ENCODE assay signal across 18 mouse cellular contexts in genomic region chr8:125471374-125471773, GRCm38 (mm10).
"Had no signal": no experiment of that assay in that cellular context is flagged by ENCODE, and none has a peak within 500 bp of the region (broad histone marks: within the 10 kb centered on the region; RNA-seq: fewer than 3 reads in every experiment).

No protein-coding gene starts in this region.

- H3K4me2 ChIP-seq: limb, embryonic 12.5 days; limb, embryonic 15.5 days; liver, embryonic 13.5 days; midbrain, embryonic 11.5 days; neural tube, embryonic 12.5 days; neural tube, embryonic 15.5 days had no signal

- DNase-seq: left cerebral cortex, postnatal 4 days; liver, embryonic 13.5 days; lung, adult 2 months; lung, postnatal 14 days; lung, postnatal 4 days; midbrain, embryonic 14.5 days; right cerebral cortex, adult 18-20 months; right cerebral cortex, postnatal 14 days; right cerebral cortex, postnatal 4 days; thymus, adult 2 months; thymus, postnatal 14 days; thymus, postnatal 4 days had no signal

- H3K27ac ChIP-seq: limb, embryonic 12.5 days; limb, embryonic 15.5 days; liver, embryonic 13.5 days; neural tube, embryonic 12.5 days; neural tube, embryonic 15.5 days; stomach, postnatal 0 days had no signal

- H3K4me1 ChIP-seq: limb, embryonic 12.5 days; liver, embryonic 13.5 days; neural tube, embryonic 12.5 days had no signal

- H3K4me3 ChIP-seq: limb, embryonic 12.5 days; limb, embryonic 15.5 days; liver, embryonic 13.5 days; neural tube, embryonic 12.5 days; neural tube, embryonic 15.5 days had no signal

- H3K27me3 ChIP-seq: limb, embryonic 12.5 days; limb, embryonic 15.5 days; liver, embryonic 13.5 days; neural tube, embryonic 12.5 days; neural tube, embryonic 15.5 days had no signal

- H3K9me3 ChIP-seq: limb, embryonic 12.5 days; limb, embryonic 15.5 days; liver, embryonic 13.5 days; neural tube, embryonic 12.5 days; neural tube, embryonic 15.5 days had no signal

- H3K36me3 ChIP-seq: liver, embryonic 13.5 days had no signal

- H3K9ac ChIP-seq: limb, embryonic 12.5 days; limb, embryonic 15.5 days; liver, embryonic 13.5 days; neural tube, embryonic 12.5 days; neural tube, embryonic 15.5 days had no signal
